Mouse (Mus musculus): Measurements from ENCODE around the gene Fem1b. TPM values are rescaled to one million over a fixed set of nuclear protein-coding genes. Genes with fewer than 3 reads are reported as not detected.
"Not testable (repeated sequence)": the region's sequence is repeated elsewhere in the genome, so short reads cannot be mapped to it uniquely, and the experiment has no call there.

Fem1b gene
- polyA plus RNA-seq (2014; fragmentation: Nextera tagmentation; extraction: Ambion mirVana), result 22.1 and 25.0 TPM in 2 replicates

- Histone ChIP-seq H3K4me2 (peak within 1 kb of the TSS; percentile 99), H3K9me3 (replicated peaks; ENCODE audit: control insufficient read depth, low read length) (no peaks in the 10 kb centered on the region), H3K9ac (ENCODE audit: low read depth, low read length) (peak within 1 kb of the TSS; percentile 97), H3K27me3 (ENCODE audit: control insufficient read depth, insufficient read depth, low read length) (no peaks in the 10 kb centered on the region), H3K36me3 (ENCODE audit: control insufficient read depth, insufficient read depth, low read length) (no peaks in the 10 kb centered on the region), H3K4me3 (ENCODE audit: low read depth, low read length) (peak within 1 kb of the TSS; percentile 94), H3K4me1 (ENCODE audit: control insufficient read depth, insufficient read depth, low read length) (peaks cover 10% of the 10 kb centered on the region), H3K27ac (ENCODE audit: low read depth, low read length) (peak within 1 kb of the TSS; percentile 96)
- peak; percentile 85 for ATAC-seq (replicated peaks; ENCODE audit: insufficient number of reproducible peaks, low FRiP score, low TSS enrichment)
- under 1% methylated on average over 66 of the region's 68 CpGs for WGBS (ENCODE audit: insufficient replicate concordance)
These were observed at the start of gene Fem1b for GRCm38 (mm10) chr9:62811516-62812121. Gene Fem1b (minus strand): TSS chr9:62811934.

GRCm38 (mm10) chr9:62860866-62861265 is 49.1 kb upstream of the Fem1b start:
- H3K27ac ChIP-seq (ENCODE audit: low read depth, low read length), result no peak overlapping the region
- H3K9ac ChIP-seq (ENCODE audit: low read depth, low read length), result no peak overlapping the region
- no peak overlapping the region for H3K4me3 ChIP-seq (ENCODE audit: low read depth, low read length)
- no peaks in the 10 kb centered on the region for H3K9me3 ChIP-seq (replicated peaks; ENCODE audit: control insufficient read depth, low read length)
- no peak overlapping the region for H3K4me2 ChIP-seq
- ATAC-seq (replicated peaks; ENCODE audit: insufficient number of reproducible peaks, low FRiP score, low TSS enrichment), result no peak
- H3K36me3 ChIP-seq (ENCODE audit: control insufficient read depth, insufficient read depth, low read length), result no peaks in the 10 kb centered on the region
- H3K4me1 ChIP-seq (ENCODE audit: control insufficient read depth, insufficient read depth, low read length), result peaks cover 5% of the 10 kb centered on the region
- H3K27me3 ChIP-seq (ENCODE audit: control insufficient read depth, insufficient read depth, low read length), result no peaks in the 10 kb centered on the region
- whole genome bisulfite sequencing (ENCODE audit: insufficient replicate concordance), result 49% methylated on average over 4 of the region's 4 CpGs

- H3K4me2 ChIP-seq; H3K4me3 ChIP-seq (ENCODE audit: low read depth, low read length); H3K9ac ChIP-seq (ENCODE audit: low read depth, low read length); H3K36me3 ChIP-seq (ENCODE audit: control insufficient read depth, insufficient read depth, low read length); H3K9me3 ChIP-seq (replicated peaks; ENCODE audit: control insufficient read depth, low read length); H3K27me3 ChIP-seq (ENCODE audit: control insufficient read depth, insufficient read depth, low read length); ATAC-seq (replicated peaks; ENCODE audit: insufficient number of reproducible peaks, low FRiP score, low TSS enrichment); H3K4me1 ChIP-seq (ENCODE audit: control insufficient read depth, insufficient read depth, low read length); H3K27ac ChIP-seq (ENCODE audit: low read depth, low read length): not testable (repeated sequence)
- WGBS (ENCODE audit: insufficient replicate concordance), result 41% methylated on average over 6 of the region's 7 CpGs
These were observed 48.4 kb upstream of the Fem1b start for GRCm38 (mm10) chr9:62860102-62860501.

- no peaks in the 10 kb centered on the region for H3K9me3 ChIP-seq (replicated peaks; ENCODE audit: control insufficient read depth, low read length)
- WGBS (ENCODE audit: insufficient replicate concordance), result 58% methylated on average over 8 of the region's 8 CpGs
- H3K27ac ChIP-seq (ENCODE audit: low read depth, low read length), result no peak overlapping the region
- H3K4me1 ChIP-seq (ENCODE audit: control insufficient read depth, insufficient read depth, low read length), result peaks cover 8% of the 10 kb centered on the region
- no peak overlapping the region for H3K4me2 ChIP-seq
- H3K4me3 ChIP-seq (ENCODE audit: low read depth, low read length), result no peak overlapping the region
- ATAC-seq (replicated peaks; ENCODE audit: insufficient number of reproducible peaks, low FRiP score, low TSS enrichment), result no peak
- no peaks in the 10 kb centered on the region for H3K27me3 ChIP-seq (ENCODE audit: control insufficient read depth, insufficient read depth, low read length)
- H3K9ac ChIP-seq (ENCODE audit: low read depth, low read length), result no peak overlapping the region
- no peaks in the 10 kb centered on the region for H3K36me3 ChIP-seq (ENCODE audit: control insufficient read depth, insufficient read depth, low read length)
These were observed 46.7 kb upstream of the Fem1b start for GRCm38 (mm10) chr9:62858266-62859019.

DNA sequence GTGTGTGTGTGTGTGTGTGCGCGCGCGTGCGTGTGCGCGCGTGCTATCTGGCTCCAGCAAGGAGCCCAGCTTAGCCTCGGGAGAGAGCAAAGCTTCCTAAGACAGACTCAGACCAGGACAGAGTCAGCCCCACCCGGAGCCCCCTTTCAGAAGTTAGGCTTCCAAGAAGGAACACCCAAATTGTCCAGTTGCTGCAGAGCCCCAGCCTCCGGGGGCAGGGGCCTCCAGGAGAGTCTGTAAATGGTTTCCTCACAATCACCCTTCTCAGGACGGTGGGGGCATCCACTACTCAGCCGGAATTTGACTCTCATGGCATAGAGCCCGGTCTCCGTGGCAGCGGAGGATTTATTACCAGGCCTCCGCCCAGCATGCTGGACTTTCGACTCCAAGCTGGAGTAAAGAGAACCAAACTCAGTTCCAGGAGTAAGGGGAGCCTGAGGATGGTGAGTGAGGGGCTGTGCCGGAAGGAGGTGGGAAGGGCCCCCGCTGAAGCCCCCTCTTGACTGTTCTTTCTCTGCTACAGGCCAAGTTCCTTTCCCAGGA is 46.1 kb upstream of the Fem1b start, which contains the start of gene Calml4:
Gene Calml4 (plus strand): TSS at position 362 of the 543 bp plus-strand sequence.
- H3K36me3 ChIP-seq (ENCODE audit: control insufficient read depth, insufficient read depth, low read length), result no peaks in the 10 kb centered on the region
- H3K27ac ChIP-seq (ENCODE audit: low read depth, low read length), result no peak within 1 kb of the TSS
- peaks cover 8% of the 10 kb centered on the region for H3K4me1 ChIP-seq (ENCODE audit: control insufficient read depth, insufficient read depth, low read length)
- no peaks in the 10 kb centered on the region for H3K9me3 ChIP-seq (replicated peaks; ENCODE audit: control insufficient read depth, low read length)
- H3K27me3 ChIP-seq (ENCODE audit: control insufficient read depth, insufficient read depth, low read length), result no peaks in the 10 kb centered on the region
- H3K4me2 ChIP-seq, result no peak within 1 kb of the TSS
- no peak for ATAC-seq (replicated peaks; ENCODE audit: insufficient number of reproducible peaks, low FRiP score, low TSS enrichment)
- H3K4me3 ChIP-seq (ENCODE audit: low read depth, low read length), result no peak within 1 kb of the TSS
- no peak within 1 kb of the TSS for H3K9ac ChIP-seq (ENCODE audit: low read depth, low read length)
- 68% methylated on average over 20 of the region's 20 CpGs for whole genome bisulfite sequencing (ENCODE audit: insufficient replicate concordance)

- WGBS (ENCODE audit: insufficient replicate concordance), result 72% methylated on average over 9 of the region's 9 CpGs
- Histone ChIP-seq H3K9ac (ENCODE audit: low read depth, low read length) (no peak overlapping the region), H3K4me2 (no peak overlapping the region), H3K27ac (ENCODE audit: low read depth, low read length) (no peak overlapping the region), H3K4me1 (ENCODE audit: control insufficient read depth, insufficient read depth, low read length) (peaks cover 8% of the 10 kb centered on the region), H3K36me3 (ENCODE audit: control insufficient read depth, insufficient read depth, low read length) (no peaks in the 10 kb centered on the region), H3K9me3 (replicated peaks; ENCODE audit: control insufficient read depth, low read length) (no peaks in the 10 kb centered on the region), H3K4me3 (ENCODE audit: low read depth, low read length) (no peak overlapping the region), H3K27me3 (ENCODE audit: control insufficient read depth, insufficient read depth, low read length) (no peaks in the 10 kb centered on the region)
- no peak for ATAC-seq (replicated peaks; ENCODE audit: insufficient number of reproducible peaks, low FRiP score, low TSS enrichment)
These were observed 45.5 kb upstream of the Fem1b start for GRCm38 (mm10) chr9:62857216-62857615.

DNA sequence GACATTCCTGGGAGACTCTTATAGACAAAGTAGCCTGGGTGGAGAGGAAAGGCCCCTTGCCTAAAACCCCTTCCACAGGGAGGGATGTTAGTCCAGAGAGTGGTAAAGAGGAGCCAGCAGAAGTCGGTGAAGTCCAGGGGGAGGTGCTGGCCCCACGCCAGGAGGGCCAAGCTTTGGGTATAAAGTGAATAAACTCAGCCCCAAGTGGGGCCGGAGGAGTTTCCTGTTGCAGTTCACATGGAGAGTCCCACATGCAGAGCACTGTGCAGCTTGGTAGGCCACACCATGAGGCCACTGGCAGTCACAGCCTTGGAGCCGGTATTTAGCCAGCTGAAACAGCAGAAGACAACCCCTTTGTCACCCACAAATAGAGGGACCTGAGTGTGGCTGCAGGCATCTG is 42.7 kb upstream of the Fem1b start:
- ATAC-seq (replicated peaks; ENCODE audit: insufficient number of reproducible peaks, low FRiP score, low TSS enrichment), result no peak
- 38% methylated on average over 4 of the region's 4 CpGs for WGBS (ENCODE audit: insufficient replicate concordance)
- Histone ChIP-seq H3K27ac (ENCODE audit: low read depth, low read length) (no peak overlapping the region), H3K36me3 (ENCODE audit: control insufficient read depth, insufficient read depth, low read length) (no peaks in the 10 kb centered on the region; the same call in 1 of the 2 replicates), H3K27me3 (ENCODE audit: control insufficient read depth, insufficient read depth, low read length) (no peaks in the 10 kb centered on the region), H3K4me3 (ENCODE audit: low read depth, low read length) (no peak overlapping the region), H3K4me2 (no peak overlapping the region), H3K4me1 (ENCODE audit: control insufficient read depth, insufficient read depth, low read length) (peaks cover 8% of the 10 kb centered on the region), H3K9ac (ENCODE audit: low read depth, low read length) (no peak overlapping the region), H3K9me3 (replicated peaks; ENCODE audit: control insufficient read depth, low read length) (no peaks in the 10 kb centered on the region)

GRCm38 (mm10) chr9:62851571-62851970 is 39.8 kb upstream of the Fem1b start:
- 63% methylated on average over 2 of the region's 2 CpGs for WGBS (ENCODE audit: insufficient replicate concordance)
- H3K27me3 ChIP-seq (ENCODE audit: control insufficient read depth, insufficient read depth, low read length), result no peaks in the 10 kb centered on the region
- no peak overlapping the region for H3K4me3 ChIP-seq (ENCODE audit: low read depth, low read length)
- H3K9ac ChIP-seq (ENCODE audit: low read depth, low read length), result no peak overlapping the region
- H3K9me3 ChIP-seq (replicated peaks; ENCODE audit: control insufficient read depth, low read length), result no peaks in the 10 kb centered on the region
- no peak overlapping the region for H3K27ac ChIP-seq (ENCODE audit: low read depth, low read length)
- ATAC-seq (replicated peaks; ENCODE audit: insufficient number of reproducible peaks, low FRiP score, low TSS enrichment), result no peak
- peaks cover 3% of the 10 kb centered on the region; the same call in 1 of the 2 replicates for H3K4me1 ChIP-seq (ENCODE audit: control insufficient read depth, insufficient read depth, low read length)
- no peaks in the 10 kb centered on the region; the same call in 1 of the 2 replicates for H3K36me3 ChIP-seq (ENCODE audit: control insufficient read depth, insufficient read depth, low read length)
- no peak overlapping the region for H3K4me2 ChIP-seq

Data from heart, embryonic 11.5 days (tissue).